Mouse (Mus musculus) erythroid progenitor cell, adult 5-6 weeks (primary cell): Measurements from ENCODE around the gene Ube2j2. TPM values are rescaled to one million over a fixed set of nuclear protein-coding genes. Genes with fewer than 3 reads are reported as not detected.

Experiments
- total RNA-seq, 2 experiments: library from RNA; stranded (forward) in 1 of 2; stranded (reverse) in 1 of 2; fragments of 150-400 nt in 1 of 2; fragments of 186-747, 209-891 nt in 1 of 2; gene quantifications; 2 replicates each; pipeline versions ENCODE4 v1.2.3 to v1.2.4; 2015 to 2017; ENCODE audit warnings: low replicate concordance in 2 of 2

Ube2j2 gene
- total RNA-seq, 2 experiments from 2014 or later, result 47.8 to 91.5 TPM

Other genes starting within 250 kb of the Ube2j2 start
- not detected in 2 replicates for gene Fndc10, start 249.5 kb upstream of the Ube2j2 start, total RNA-seq (2015; ENCODE audit: low replicate concordance)
- not detected in 2 replicates for gene Fndc10, start 249.5 kb upstream of the Ube2j2 start, total RNA-seq (2017; ENCODE audit: low replicate concordance)
- gene Ssu72, start 239.0 kb upstream of the Ube2j2 start, total RNA-seq (2015; ENCODE audit: low replicate concordance), result 44.9 and 65.6 TPM in 2 replicates
- gene Ssu72, start 239.0 kb upstream of the Ube2j2 start, total RNA-seq (2017; ENCODE audit: low replicate concordance), result 37.0 and 57.2 TPM in 2 replicates
- not detected in 2 replicates for gene Tmem240, start 209.0 kb upstream of the Ube2j2 start, total RNA-seq (2015; ENCODE audit: low replicate concordance)
- not detected in 2 replicates for gene Tmem240, start 209.0 kb upstream of the Ube2j2 start, total RNA-seq (2017; ENCODE audit: low replicate concordance)
- gene Atad3a, start 182.7 kb upstream of the Ube2j2 start, total RNA-seq (2015; ENCODE audit: low replicate concordance), result 0.84 and 35.3 TPM in 2 replicates
- 3.3 and 5.1 TPM in 2 replicates for gene Atad3a, start 182.7 kb upstream of the Ube2j2 start, total RNA-seq (2017; ENCODE audit: low replicate concordance)
- gene Vwa1, start 169.1 kb upstream of the Ube2j2 start, total RNA-seq (2015; ENCODE audit: low replicate concordance), result not detected in 2 replicates
- 0.68 TPM in 1 of 2 replicates, not detected in the other for gene Vwa1, start 169.1 kb upstream of the Ube2j2 start, total RNA-seq (2017; ENCODE audit: low replicate concordance)
- 0.42 and 1.1 TPM in 2 replicates for gene Tmem88b, start 158.0 kb upstream of the Ube2j2 start, total RNA-seq (2015; ENCODE audit: low replicate concordance)
- 0.83 and 1.3 TPM in 2 replicates for gene Tmem88b, start 158.0 kb upstream of the Ube2j2 start, total RNA-seq (2017; ENCODE audit: low replicate concordance)
- gene Ankrd65, start 153.4 kb upstream of the Ube2j2 start, total RNA-seq (2015; ENCODE audit: low replicate concordance), result not detected in 2 replicates
- gene Ankrd65, start 153.4 kb upstream of the Ube2j2 start, total RNA-seq (2017; ENCODE audit: low replicate concordance), result 1.0 and 9.8 TPM in 2 replicates
- gene Mrpl20, start 141.0 kb upstream of the Ube2j2 start, total RNA-seq (2015; ENCODE audit: low replicate concordance), result 127 and 129 TPM in 2 replicates
- 30.7 and 31.2 TPM in 2 replicates for gene Mrpl20, start 141.0 kb upstream of the Ube2j2 start, total RNA-seq (2017; ENCODE audit: low replicate concordance)
- gene Ccnl2, start 131.3 kb upstream of the Ube2j2 start, total RNA-seq (2015; ENCODE audit: low replicate concordance), result 258 and 265 TPM in 2 replicates
- 262 and 283 TPM in 2 replicates for gene Ccnl2, start 131.3 kb upstream of the Ube2j2 start, total RNA-seq (2017; ENCODE audit: low replicate concordance)
- 47.2 and 63.7 TPM in 2 replicates for gene Aurkaip1, start 112.6 kb upstream of the Ube2j2 start, total RNA-seq (2015; ENCODE audit: low replicate concordance)
- 69.4 and 71.4 TPM in 2 replicates for gene Aurkaip1, start 112.6 kb upstream of the Ube2j2 start, total RNA-seq (2017; ENCODE audit: low replicate concordance)
- not detected in 2 replicates for gene Mxra8, start 104.2 kb upstream of the Ube2j2 start, total RNA-seq (2015; ENCODE audit: low replicate concordance)
- not detected in 2 replicates for gene Mxra8, start 104.2 kb upstream of the Ube2j2 start, total RNA-seq (2017; ENCODE audit: low replicate concordance)
- gene Dvl1, start 96.4 kb upstream of the Ube2j2 start, total RNA-seq (2015; ENCODE audit: low replicate concordance), result 20.9 and 26.0 TPM in 2 replicates
- gene Dvl1, start 96.4 kb upstream of the Ube2j2 start, total RNA-seq (2017; ENCODE audit: low replicate concordance), result 19.5 and 22.4 TPM in 2 replicates
- 0.84 and 1.1 TPM in 2 replicates for gene Tas1r3, start 80.5 kb upstream of the Ube2j2 start, total RNA-seq (2015; ENCODE audit: low replicate concordance)
- 0.26 and 2.3 TPM in 2 replicates for gene Tas1r3, start 80.5 kb upstream of the Ube2j2 start, total RNA-seq (2017; ENCODE audit: low replicate concordance)
- 3.4 and 9.4 TPM in 2 replicates for gene Cptp, start 74.4 kb upstream of the Ube2j2 start, total RNA-seq (2015; ENCODE audit: low replicate concordance)
- 5.6 and 12.6 TPM in 2 replicates for gene Cptp, start 74.4 kb upstream of the Ube2j2 start, total RNA-seq (2017; ENCODE audit: low replicate concordance)
- gene Ints11, start 74.3 kb upstream of the Ube2j2 start, total RNA-seq (2015; ENCODE audit: low replicate concordance), result 14.7 and 28.8 TPM in 2 replicates
- gene Ints11, start 74.3 kb upstream of the Ube2j2 start, total RNA-seq (2017; ENCODE audit: low replicate concordance), result 7.9 and 33.2 TPM in 2 replicates
- gene Pusl1, start 52.0 kb upstream of the Ube2j2 start, total RNA-seq (2015; ENCODE audit: low replicate concordance), result 2.2 and 5.4 TPM in 2 replicates
- 4.6 and 9.8 TPM in 2 replicates for gene Pusl1, start 52.0 kb upstream of the Ube2j2 start, total RNA-seq (2017; ENCODE audit: low replicate concordance)
- 30.2 and 49.0 TPM in 2 replicates for gene Acap3, start 52.0 kb upstream of the Ube2j2 start, total RNA-seq (2015; ENCODE audit: low replicate concordance)
- 31.5 and 42.0 TPM in 2 replicates for gene Acap3, start 52.0 kb upstream of the Ube2j2 start, total RNA-seq (2017; ENCODE audit: low replicate concordance)
- 132 and 160 TPM in 2 replicates for gene C1qtnf12, start 18.5 kb downstream of the Ube2j2 start, total RNA-seq (2015; ENCODE audit: low replicate concordance)
- gene C1qtnf12, start 18.5 kb downstream of the Ube2j2 start, total RNA-seq (2017; ENCODE audit: low replicate concordance), result 31.2 and 41.1 TPM in 2 replicates
- 1.3 and 5.8 TPM in 2 replicates for gene B3galt6, start 48.8 kb downstream of the Ube2j2 start, total RNA-seq (2015; ENCODE audit: low replicate concordance)
- 2.3 TPM in 2 replicates for gene B3galt6, start 48.8 kb downstream of the Ube2j2 start, total RNA-seq (2017; ENCODE audit: low replicate concordance)
- gene Sdf4, start 49.0 kb downstream of the Ube2j2 start, total RNA-seq (2015; ENCODE audit: low replicate concordance), result 31.4 and 59.1 TPM in 2 replicates
- 92.1 and 127 TPM in 2 replicates for gene Sdf4, start 49.0 kb downstream of the Ube2j2 start, total RNA-seq (2017; ENCODE audit: low replicate concordance)
- 3.4 TPM in 1 of 2 replicates, not detected in the other for gene Tnfrsf4, start 70.0 kb downstream of the Ube2j2 start, total RNA-seq (2015; ENCODE audit: low replicate concordance)
- 0.61 and 8.2 TPM in 2 replicates for gene Tnfrsf4, start 70.0 kb downstream of the Ube2j2 start, total RNA-seq (2017; ENCODE audit: low replicate concordance)
- 2.9 and 26.7 TPM in 2 replicates for gene Tnfrsf18, start 82.3 kb downstream of the Ube2j2 start, total RNA-seq (2015; ENCODE audit: low replicate concordance)
- gene Tnfrsf18, start 82.3 kb downstream of the Ube2j2 start, total RNA-seq (2017; ENCODE audit: low replicate concordance), result 1.5 and 3.5 TPM in 2 replicates
- gene Ttll10, start 115.6 kb downstream of the Ube2j2 start, total RNA-seq (2015; ENCODE audit: low replicate concordance), result not detected in 2 replicates
- gene Ttll10, start 115.6 kb downstream of the Ube2j2 start, total RNA-seq (2017; ENCODE audit: low replicate concordance), result not detected in 2 replicates
- gene 9430015G10Rik, start 166.2 kb downstream of the Ube2j2 start, total RNA-seq (2015; ENCODE audit: low replicate concordance), result 28.5 and 48.7 TPM in 2 replicates
- 52.1 and 58.6 TPM in 2 replicates for gene 9430015G10Rik, start 166.2 kb downstream of the Ube2j2 start, total RNA-seq (2017; ENCODE audit: low replicate concordance)
- 0.84 TPM in 1 of 2 replicates, not detected in the other for gene Rnf223, start 186.7 kb downstream of the Ube2j2 start, total RNA-seq (2015; ENCODE audit: low replicate concordance)
- 0.30 and 0.90 TPM in 2 replicates for gene Rnf223, start 186.7 kb downstream of the Ube2j2 start, total RNA-seq (2017; ENCODE audit: low replicate concordance)